Mouse (Mus musculus) testis, postnatal 14 days (tissue): ENCODE results near the gene Nnat.

Experiments
- DNase-seq: peaks from one replicate; pipeline ENCODE4 v3.0.0; 2021; ENCODE audit warnings: low spot score

Gene Nnat

GRCm38 (mm10) chr2:157605025-157605675 lies 45.3 kb downstream of the Nnat start:
- peak; percentile 79 for DNase-seq

DNA sequence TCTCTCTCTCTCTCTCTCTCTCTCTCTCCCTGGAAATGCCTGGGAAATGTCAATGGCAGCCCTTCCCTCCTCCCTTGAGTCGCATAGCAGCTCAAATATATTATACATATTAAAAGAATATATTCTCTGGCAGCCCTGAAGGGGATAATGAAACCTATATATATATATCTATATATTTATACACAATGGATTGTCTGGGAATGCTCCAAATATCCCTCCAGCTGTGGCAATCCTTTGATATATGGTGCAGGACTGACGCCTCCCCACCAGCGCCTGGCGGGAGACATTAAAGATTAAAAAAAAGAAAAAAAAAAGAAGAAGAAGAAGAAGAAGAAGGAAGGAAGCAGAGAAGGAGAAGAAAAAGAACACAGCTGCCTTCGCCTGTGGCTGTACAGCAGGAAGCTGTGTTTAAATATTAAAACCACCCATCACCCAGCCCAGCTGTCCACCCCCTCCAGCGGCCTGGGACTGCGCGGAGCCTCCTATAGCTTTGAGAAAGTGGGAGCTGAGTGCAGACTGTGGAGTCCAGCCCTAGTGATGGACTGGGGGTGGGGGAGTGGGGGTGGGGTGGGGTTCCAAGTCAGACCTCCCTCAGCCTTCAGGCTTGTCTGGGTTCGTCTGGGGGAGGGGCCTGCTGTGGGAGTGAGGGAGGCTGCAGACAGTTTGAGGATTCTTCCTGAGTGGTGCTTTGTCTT lies 47.8 kb downstream of the Nnat start:
- no peak for DNase-seq

GRCm38 (mm10) chr2:157611735-157612134 lies 51.9 kb downstream of the Nnat start:
- DNase-seq: no peak
